Mouse (Mus musculus) myocyte (in vitro differentiated cells): ENCODE measurements around the gene Nexmif.

Source experiments
- E2F4 ChIP-seq: IDR thresholded peaks from one replicate; pipeline ENCODE4 v1.6.1; 2011; ENCODE audit warnings: mild to moderate bottlenecking, control low read depth, moderate library complexity; ENCODE audit not compliant: insufficient read depth
- MAX ChIP-seq: IDR thresholded peaks from one replicate; pipeline ENCODE4 v1.6.1; 2011; ENCODE audit warnings: low read depth, mild to moderate bottlenecking, control low read depth
- MYOD1 ChIP-seq, 3 experiments: IDR thresholded peaks; one replicate each; pipeline ENCODE4 v1.6.1; 2011; ENCODE audit warnings: control low read depth in 2 of 3, low read depth in 2 of 3, mild to moderate bottlenecking in 2 of 3, moderate library complexity in 1 of 3; ENCODE audit not compliant: insufficient read length in 2 of 3, control insufficient read depth in 1 of 3
- MYOG ChIP-seq, 3 experiments: IDR thresholded peaks; one replicate each; pipeline ENCODE4 v1.6.1; 2011; ENCODE audit warnings: control low read depth in 2 of 3, low read depth in 2 of 3, mild to moderate bottlenecking in 2 of 3; ENCODE audit not compliant: insufficient read length in 2 of 3, control insufficient read depth in 1 of 3, insufficient read depth in 1 of 3
- POLR2A ChIP-seq: IDR thresholded peaks from one replicate; pipeline ENCODE4 v1.6.1; 2011; ENCODE audit warnings: low read depth, mild to moderate bottlenecking, control low read depth, moderate library complexity; ENCODE audit not compliant: insufficient read length
- POLR2AphosphoS2 ChIP-seq: IDR thresholded peaks from one replicate; pipeline ENCODE4 v1.6.1; 2011; ENCODE audit warnings: low read depth, control low read depth; ENCODE audit not compliant: insufficient read length
- REST ChIP-seq: IDR thresholded peaks from one replicate; pipeline ENCODE4 v1.6.1; 2011; ENCODE audit warnings: mild to moderate bottlenecking, control low read depth, moderate library complexity; ENCODE audit not compliant: insufficient read depth, insufficient read length
- TCF12 ChIP-seq: IDR thresholded peaks from one replicate; pipeline ENCODE4 v1.6.1; 2011; ENCODE audit warnings: mild to moderate bottlenecking, control low read depth; ENCODE audit not compliant: poor library complexity, insufficient read depth, severe bottlenecking
- TCF3 ChIP-seq: IDR thresholded peaks from one replicate; pipeline ENCODE4 v1.6.1; 2011; ENCODE audit warnings: low read depth, control low read depth; ENCODE audit not compliant: insufficient read length
- USF1 ChIP-seq: IDR thresholded peaks from one replicate; pipeline ENCODE4 v1.6.1; 2011; ENCODE audit warnings: low read depth, mild to moderate bottlenecking, control low read depth, moderate library complexity

GRCm38 (mm10) chrX:104032756-104033155 lies 168.2 kb downstream of the Nexmif start:
- TF ChIP-seq POLR2A (no peak), MYOG (IDR thresholded peaks at IDR 0.05; ENCODE audit: control insufficient read depth in 1 of 3, insufficient read depth in 1 of 3, insufficient read length in 2 of 3, low read depth in 2 of 3) (no peak), TCF12 (no peak), E2F4 (no peak), USF1 (no peak), POLR2AphosphoS2 (no peak), MAX (no peak), MYOD1 (IDR thresholded peaks at IDR 0.05; ENCODE audit: control insufficient read depth in 1 of 3, insufficient read length in 2 of 3, low read depth in 2 of 3) (no peak), TCF3 (no peak), REST (no peak)
